Mouse (Mus musculus): ENCODE results near the gene Man1c1. TPM values are rescaled to one million over a fixed set of nuclear protein-coding genes. Genes with fewer than 3 reads are reported as not detected.

Man1c1 gene
- polyA plus RNA-seq, 1 experiment from 2014 or later, result 1.5 TPM

GRCm38 (mm10) chr4:134628058-134628457 is 76.0 kb downstream of the Man1c1 start:
- ATAC-seq (ENCODE audit: low FRiP score, low TSS enrichment) (no peak), DNase-seq (ENCODE audit: low spot score) (no peak)
- Histone ChIP-seq H3K9ac (ENCODE audit: low read length) (no peak overlapping the region), H3K4me1 (replicated peaks; ENCODE audit: control insufficient read depth, insufficient read depth) (peaks cover 7% of the 10 kb centered on the region; the same call in 1 of the 2 replicates), H3K27me3 (ENCODE audit: control insufficient read depth, insufficient read depth, low read length) (no peaks in the 10 kb centered on the region), H3K36me3 (ENCODE audit: control insufficient read depth, insufficient read depth, low read length) (no peaks in the 10 kb centered on the region), H3K4me2 (replicated peaks; ENCODE audit: low read depth) (no peak overlapping the region), H3K9me3 (ENCODE audit: control insufficient read depth, low read length) (no peaks in the 10 kb centered on the region), H3K4me3 (ENCODE audit: low read depth, low read length) (no peak overlapping the region), H3K27ac (replicated peaks) (no peak overlapping the region)
- no peak for TF ChIP-seq CTCF (IDR thresholded peaks at IDR 0.05; ENCODE audit: low read depth)
- TF ChIP-seq EP300 (optimal IDR thresholded peaks at IDR 0.05), result no peak
- 75% methylated on average over 7 of the region's 7 CpGs for WGBS

- ATAC-seq (ENCODE audit: low FRiP score, low TSS enrichment) (no peak), DNase-seq (ENCODE audit: low spot score) (no peak)
- no peaks in the 10 kb centered on the region for H3K9me3 ChIP-seq (ENCODE audit: control insufficient read depth, low read length)
- H3K4me2 ChIP-seq (replicated peaks; ENCODE audit: low read depth), result no peak overlapping the region
- H3K4me3 ChIP-seq (ENCODE audit: low read depth, low read length), result no peak overlapping the region
- H3K9ac ChIP-seq (ENCODE audit: low read length), result no peak overlapping the region
- H3K4me1 ChIP-seq (replicated peaks; ENCODE audit: control insufficient read depth, insufficient read depth), result 0 out of 2 replicates have a peak, but pooled peaks cover 2% of the 10 kb centered on the region
- H3K36me3 ChIP-seq (ENCODE audit: control insufficient read depth, insufficient read depth, low read length), result no peaks in the 10 kb centered on the region
- WGBS, result 68% methylated on average over 2 of the region's 2 CpGs
- H3K27ac ChIP-seq (replicated peaks), result no peak overlapping the region
- no peaks in the 10 kb centered on the region for H3K27me3 ChIP-seq (ENCODE audit: control insufficient read depth, insufficient read depth, low read length)
- TF ChIP-seq CTCF (IDR thresholded peaks at IDR 0.05; ENCODE audit: low read depth) (no peak), EP300 (optimal IDR thresholded peaks at IDR 0.05) (no peak)
Observed at GRCm38 (mm10) chr4:134626883-134627282, 77.2 kb downstream of the Man1c1 start.

GRCm38 (mm10) chr4:134626350-134626749 is 77.7 kb downstream of the Man1c1 start:
- Histone ChIP-seq H3K27me3 (ENCODE audit: control insufficient read depth, insufficient read depth, low read length) (no peaks in the 10 kb centered on the region), H3K9ac (ENCODE audit: low read length) (no peak overlapping the region), H3K4me2 (replicated peaks; ENCODE audit: low read depth) (no peak overlapping the region), H3K9me3 (ENCODE audit: control insufficient read depth, low read length) (no peaks in the 10 kb centered on the region), H3K27ac (replicated peaks) (no peak overlapping the region), H3K36me3 (ENCODE audit: control insufficient read depth, insufficient read depth, low read length) (no peaks in the 10 kb centered on the region), H3K4me1 (replicated peaks; ENCODE audit: control insufficient read depth, insufficient read depth) (no peaks in the 10 kb centered on the region), H3K4me3 (ENCODE audit: low read depth, low read length) (no peak overlapping the region)
- no peak for ATAC-seq (ENCODE audit: low FRiP score, low TSS enrichment)
- no peak for TF ChIP-seq CTCF (IDR thresholded peaks at IDR 0.05; ENCODE audit: low read depth)
- TF ChIP-seq EP300 (optimal IDR thresholded peaks at IDR 0.05), result no peak
- peak; percentile 39 for DNase-seq (ENCODE audit: low spot score)
- 54% methylated on average over 4 of the region's 4 CpGs for WGBS

GRCm38 (mm10) chr4:134624109-134624862 is 79.8 kb downstream of the Man1c1 start:
- Histone ChIP-seq H3K9me3 (ENCODE audit: control insufficient read depth, low read length) (no peaks in the 10 kb centered on the region), H3K4me2 (replicated peaks; ENCODE audit: low read depth) (no peak overlapping the region), H3K9ac (ENCODE audit: low read length) (no peak overlapping the region), H3K36me3 (ENCODE audit: control insufficient read depth, insufficient read depth, low read length) (no peaks in the 10 kb centered on the region), H3K4me3 (ENCODE audit: low read depth, low read length) (no peak overlapping the region), H3K27ac (replicated peaks) (peak overlapping the region; percentile 30; the same call in 1 of the 2 replicates), H3K27me3 (ENCODE audit: control insufficient read depth, insufficient read depth, low read length) (no peaks in the 10 kb centered on the region), H3K4me1 (replicated peaks; ENCODE audit: control insufficient read depth, insufficient read depth) (no peaks in the 10 kb centered on the region)
- ATAC-seq (ENCODE audit: low FRiP score, low TSS enrichment) (peak; percentile 46; the same call in 1 of the 2 replicates), DNase-seq (ENCODE audit: low spot score) (no peak)
- 33% methylated on average over 14 of the region's 14 CpGs for WGBS
- TF ChIP-seq CTCF (IDR thresholded peaks at IDR 0.05; ENCODE audit: low read depth) (no peak), EP300 (optimal IDR thresholded peaks at IDR 0.05) (no peak)

GRCm38 (mm10) chr4:134621695-134622094 is 82.4 kb downstream of the Man1c1 start:
- Histone ChIP-seq H3K27me3 (ENCODE audit: control insufficient read depth, insufficient read depth, low read length) (no peaks in the 10 kb centered on the region), H3K9me3 (ENCODE audit: control insufficient read depth, low read length) (no peaks in the 10 kb centered on the region), H3K4me2 (replicated peaks; ENCODE audit: low read depth) (no peak overlapping the region), H3K4me1 (replicated peaks; ENCODE audit: control insufficient read depth, insufficient read depth) (no peaks in the 10 kb centered on the region), H3K27ac (replicated peaks) (no peak overlapping the region), H3K9ac (ENCODE audit: low read length) (no peak overlapping the region), H3K36me3 (ENCODE audit: control insufficient read depth, insufficient read depth, low read length) (no peaks in the 10 kb centered on the region), H3K4me3 (ENCODE audit: low read depth, low read length) (no peak overlapping the region)
- TF ChIP-seq CTCF (IDR thresholded peaks at IDR 0.05; ENCODE audit: low read depth) (no peak), EP300 (optimal IDR thresholded peaks at IDR 0.05) (no peak)
- DNase-seq (ENCODE audit: low spot score) (no peak), ATAC-seq (ENCODE audit: low FRiP score, low TSS enrichment) (no peak)
- WGBS, result 42% methylated on average over 9 of the region's 9 CpGs

- H3K4me2 ChIP-seq (replicated peaks; ENCODE audit: low read depth), result no peak overlapping the region
- no peaks in the 10 kb centered on the region for H3K36me3 ChIP-seq (ENCODE audit: control insufficient read depth, insufficient read depth, low read length)
- ATAC-seq (ENCODE audit: low FRiP score, low TSS enrichment) (no peak), DNase-seq (ENCODE audit: low spot score) (no peak)
- H3K9ac ChIP-seq (ENCODE audit: low read length), result no peak overlapping the region
- no peaks in the 10 kb centered on the region for H3K27me3 ChIP-seq (ENCODE audit: control insufficient read depth, insufficient read depth, low read length)
- H3K4me3 ChIP-seq (ENCODE audit: low read depth, low read length), result no peak overlapping the region
- no peak for TF ChIP-seq CTCF (IDR thresholded peaks at IDR 0.05; ENCODE audit: low read depth)
- no peak for TF ChIP-seq EP300 (optimal IDR thresholded peaks at IDR 0.05)
- no peaks in the 10 kb centered on the region for H3K4me1 ChIP-seq (replicated peaks; ENCODE audit: control insufficient read depth, insufficient read depth)
- WGBS, result 86% methylated on average over 8 of the region's 8 CpGs
- no peaks in the 10 kb centered on the region for H3K9me3 ChIP-seq (ENCODE audit: control insufficient read depth, low read length)
- H3K27ac ChIP-seq (replicated peaks), result no peak overlapping the region
Observed at GRCm38 (mm10) chr4:134620246-134620645, 83.8 kb downstream of the Man1c1 start.
